Mouse (Mus musculus) erythroblast, adult 5-6 weeks (primary cell): Measurements from ENCODE around the gene Olfr965. TPM values are rescaled to one million over a fixed set of nuclear protein-coding genes. Genes with fewer than 3 reads are reported as not detected.
"Not testable (repeated sequence)": the region's sequence is repeated elsewhere in the genome, so short reads cannot be mapped to it uniquely, and the experiment has no call there.

Experiments used
- ATAC-seq: replicated peaks from 2 replicates; pipeline ENCODE4 v1.8.0; 2016; ENCODE audit warnings: moderate number of reproducible peaks, mild to moderate bottlenecking, moderate TSS enrichment, inconsistent platforms; ENCODE audit not compliant: poor library complexity, low FRiP score, severe bottlenecking
- total RNA-seq, 2 experiments: library from RNA; stranded (forward) in 1 of 2; stranded (reverse) in 1 of 2; fragments of 150-400 nt in 1 of 2; fragments of 200-764, 138-1000 nt in 1 of 2; gene quantifications; 2 replicates each; pipeline versions ENCODE4 v1.2.3 to v1.2.4; 2015 to 2017; ENCODE audit warnings: low replicate concordance in 2 of 2

Gene Olfr965
- not detected in 2 replicates for total RNA-seq (2015; ENCODE audit: low replicate concordance)
- total RNA-seq (2017; ENCODE audit: low replicate concordance): 1.2 TPM in 1 of 2 replicates, not detected in the other

DNA sequence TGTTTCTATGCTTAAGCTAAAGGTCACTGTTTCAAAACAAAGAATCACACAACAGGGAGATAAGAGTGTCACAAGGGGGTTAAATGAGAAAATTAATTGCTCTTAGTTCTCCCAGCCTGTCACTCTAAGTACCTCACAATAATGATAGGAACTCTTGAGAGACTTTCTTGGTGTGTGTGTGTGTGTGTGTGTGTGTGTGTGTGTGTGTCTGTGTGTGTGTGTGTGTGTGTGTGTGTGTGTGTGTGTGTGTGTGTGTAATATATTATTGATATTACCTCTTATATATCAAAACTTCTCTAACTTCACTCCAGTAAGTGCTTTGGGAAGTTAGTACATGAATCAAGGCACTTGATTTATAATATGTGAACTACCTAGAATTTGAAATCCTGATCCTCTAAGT lies at the start of gene Olfr965:
TSS of gene Olfr965 (plus strand) at position 301 of the 400 bp plus-strand sequence.
- no peak for ATAC-seq

DNA sequence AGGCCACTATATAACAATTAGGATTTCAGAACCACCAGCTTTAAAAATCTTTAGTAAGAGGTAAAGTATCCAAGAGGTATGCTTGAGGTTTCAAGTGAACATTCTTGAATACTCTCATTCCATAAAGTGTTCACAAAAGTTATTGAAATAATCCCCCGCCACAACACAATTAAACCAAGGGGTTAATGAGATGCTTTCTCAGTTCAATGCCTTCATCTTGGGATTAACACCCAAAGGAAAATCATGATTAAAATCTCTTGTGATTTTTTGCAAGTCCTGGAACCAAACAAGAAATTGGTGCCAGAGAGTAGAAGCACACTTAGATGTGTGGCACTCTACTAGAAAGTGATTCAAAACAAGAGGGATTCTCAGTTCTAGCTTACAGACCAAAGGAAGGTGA lies 44.2 kb upstream of the Olfr965 start, which contains the start of gene Olfr963:
TSS of gene Olfr963 (plus strand) at position 301 of the 400 bp plus-strand sequence.
- ATAC-seq: no peak

DNA sequence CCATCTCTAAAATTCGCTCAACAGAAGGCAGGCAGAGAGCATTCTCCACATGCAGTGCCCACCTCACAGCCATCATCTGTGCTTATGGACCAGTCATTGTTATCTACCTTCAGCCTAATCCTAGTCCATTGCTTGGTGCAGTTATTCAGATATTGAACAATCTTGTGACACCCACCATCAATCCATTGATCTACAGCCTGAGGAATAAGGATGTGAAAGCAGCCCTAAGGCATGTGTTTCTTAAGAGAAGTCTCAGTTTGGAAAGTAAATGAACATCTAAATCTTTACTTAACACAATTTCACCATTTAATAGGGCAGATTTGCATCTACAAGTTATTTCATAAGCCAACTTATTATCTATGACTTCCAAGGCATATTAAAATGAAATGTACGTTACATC lies 41.4 kb upstream of the Olfr965 start:
- ATAC-seq: no peak

DNA sequence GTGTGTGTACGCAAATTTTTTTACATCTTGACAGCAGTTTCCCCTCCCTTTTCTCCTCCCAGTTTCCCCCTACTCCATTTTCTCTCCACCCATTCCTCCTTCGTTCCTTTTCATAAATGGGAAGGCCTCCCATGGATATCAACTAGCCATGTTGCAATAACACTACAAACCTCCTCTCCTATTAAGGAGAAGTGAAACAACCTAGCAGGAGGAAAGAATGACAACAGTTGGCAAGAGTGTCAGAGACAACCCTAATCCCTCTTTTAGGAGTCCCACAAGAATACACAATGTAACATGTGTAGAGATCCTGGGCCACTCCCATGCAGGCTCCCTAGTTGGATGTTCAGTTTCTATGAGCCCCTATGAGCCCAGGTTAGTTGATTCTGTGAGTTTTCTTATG lies 36.3 kb upstream of the Olfr965 start:
- no peak for ATAC-seq

- ATAC-seq: no peak
Measured at GRCm38 (mm10) chr9:39678557-39678956, 32.6 kb upstream of the Olfr965 start.

DNA sequence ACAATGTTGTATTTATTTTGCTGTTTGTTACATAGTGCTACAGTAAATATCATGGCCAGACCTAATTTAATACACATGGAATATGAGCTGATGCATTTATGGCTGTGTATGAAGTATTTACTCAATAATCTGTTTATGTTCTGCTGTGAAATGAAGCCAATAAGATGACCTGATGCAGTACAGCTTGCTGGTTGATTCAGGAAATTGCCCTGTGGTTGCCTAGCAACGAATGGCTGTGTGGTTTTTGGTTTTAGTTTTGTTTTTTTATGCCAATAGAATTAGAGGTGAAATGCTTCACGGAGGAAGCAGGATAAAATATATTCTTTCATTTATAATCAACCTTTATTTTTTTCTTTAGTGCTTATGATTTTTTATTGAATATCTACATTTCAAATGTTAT lies 31.9 kb upstream of the Olfr965 start:
- ATAC-seq: no peak

DNA sequence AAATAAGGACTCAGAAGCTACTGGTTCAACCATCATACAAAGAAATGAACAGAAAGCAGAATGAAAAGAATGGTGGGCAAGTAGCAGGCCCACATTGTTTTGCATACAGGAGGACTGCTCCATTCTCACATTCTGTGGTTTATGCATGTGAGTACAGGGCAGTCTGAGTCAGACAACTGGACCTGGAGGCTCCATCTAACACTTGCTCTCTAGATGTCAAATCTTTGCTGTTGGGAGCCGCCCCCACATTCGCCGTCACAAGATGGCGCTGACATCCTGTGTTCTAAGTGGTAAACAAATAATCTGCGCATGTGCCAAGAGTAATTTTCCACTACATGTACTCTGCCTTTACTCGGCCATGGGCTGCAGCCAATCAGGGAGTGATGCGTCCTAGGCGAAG lies 10.0 kb upstream of the Olfr965 start:
- not testable (repeated sequence) for ATAC-seq

DNA sequence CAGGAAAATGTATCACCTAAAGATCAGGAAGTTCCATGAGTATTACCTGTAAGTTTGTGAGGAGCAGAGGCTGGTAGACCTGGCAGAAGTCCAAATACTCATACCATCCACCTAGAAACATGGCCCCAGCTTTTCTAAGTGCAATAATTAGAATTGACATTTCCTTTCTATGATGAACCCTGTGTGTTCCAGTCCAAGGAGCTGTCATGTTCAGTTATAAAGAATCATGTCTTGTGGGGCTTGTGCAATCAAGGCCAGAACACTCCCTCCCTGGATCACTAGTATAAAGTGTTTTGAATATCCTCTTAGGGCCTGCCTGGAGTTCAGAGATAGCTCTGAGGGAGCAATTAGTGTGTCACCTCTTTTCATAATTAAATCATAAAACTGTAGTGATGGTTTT lies 4.1 kb upstream of the Olfr965 start, which contains the start of gene Olfr149:
TSS of gene Olfr149 (minus strand) at position 101 of the 400 bp plus-strand sequence.
- ATAC-seq: no peak

DNA sequence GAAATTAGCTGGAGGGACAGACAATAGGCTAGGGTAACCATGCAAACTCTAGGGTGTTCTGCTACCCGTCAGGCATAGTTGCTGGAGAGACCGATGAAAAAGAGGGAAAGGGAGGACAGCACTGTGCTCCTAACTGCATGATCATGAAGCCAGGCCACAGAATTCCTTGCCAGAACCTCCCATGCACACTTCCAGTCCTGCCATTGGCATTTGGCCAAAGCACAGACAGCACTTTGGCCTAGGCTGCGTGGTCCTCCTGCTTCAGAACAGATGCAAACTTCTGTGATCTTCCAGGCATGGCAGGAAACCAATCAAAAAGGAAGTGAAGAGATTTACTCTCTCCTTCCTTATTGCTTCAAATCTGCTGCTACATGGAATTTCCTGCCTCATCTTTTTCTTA lies 2.2 kb upstream of the Olfr965 start:
- ATAC-seq: no peak

DNA sequence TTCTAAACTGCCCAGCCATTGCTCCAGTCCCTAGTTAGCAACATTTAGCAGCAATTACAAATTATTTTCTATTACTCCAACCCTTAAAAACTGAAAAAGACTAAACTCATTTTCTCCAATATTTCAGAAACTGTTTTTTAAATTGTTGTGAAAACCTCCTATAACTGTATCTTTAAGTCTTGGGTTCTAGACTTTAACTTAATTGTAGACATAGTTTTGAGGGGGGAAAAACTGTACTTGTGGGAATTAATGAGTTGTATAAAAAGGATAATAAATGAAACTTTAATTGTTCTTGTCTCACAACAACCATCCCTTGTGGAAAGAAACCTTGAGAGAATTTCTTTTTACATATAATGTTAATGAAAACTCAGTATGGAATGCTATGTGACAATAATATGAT lies 19.5 kb downstream of the Olfr965 start, which contains the start of gene Olfr150:
TSS of gene Olfr150 (plus strand) at position 301 of the 400 bp plus-strand sequence.
- ATAC-seq: no peak

- no peak for ATAC-seq
Measured at GRCm38 (mm10) chr9:39740741-39741140, 29.6 kb downstream of the Olfr965 start.

GRCm38 (mm10) chr9:39745949-39746348 lies 34.8 kb downstream of the Olfr965 start, which contains the start of gene Olfr967:
Gene Olfr967 (plus strand): TSS chr9:39746249.
- ATAC-seq: no peak

- no peak for ATAC-seq
Measured at GRCm38 (mm10) chr9:39746428-39746827, 35.3 kb downstream of the Olfr965 start.

Other genes with a start within 250 kb of the Olfr965 start
- gene Olfr955, start 239.4 kb upstream of the Olfr965 start, total RNA-seq (2015; ENCODE audit: low replicate concordance): not detected in 2 replicates
- not detected in 2 replicates for gene Olfr955, start 239.4 kb upstream of the Olfr965 start, total RNA-seq (2017; ENCODE audit: low replicate concordance)
- not detected in 2 replicates for gene Olfr44, start 217.4 kb upstream of the Olfr965 start, total RNA-seq (2015; ENCODE audit: low replicate concordance)
- gene Olfr44, start 217.4 kb upstream of the Olfr965 start, total RNA-seq (2017; ENCODE audit: low replicate concordance): not detected in 2 replicates
- gene Olfr957, start 195.5 kb upstream of the Olfr965 start, total RNA-seq (2015; ENCODE audit: low replicate concordance): not detected in 2 replicates
- gene Olfr957, start 195.5 kb upstream of the Olfr965 start, total RNA-seq (2017; ENCODE audit: low replicate concordance): not detected in 2 replicates
- gene Olfr958, start 157.3 kb upstream of the Olfr965 start, total RNA-seq (2015; ENCODE audit: low replicate concordance): not detected in 2 replicates
- gene Olfr958, start 157.3 kb upstream of the Olfr965 start, total RNA-seq (2017; ENCODE audit: low replicate concordance): not detected in 2 replicates
- not detected in 2 replicates for gene Olfr959, start 135.8 kb upstream of the Olfr965 start, total RNA-seq (2015; ENCODE audit: low replicate concordance)
- gene Olfr959, start 135.8 kb upstream of the Olfr965 start, total RNA-seq (2017; ENCODE audit: low replicate concordance): not detected in 2 replicates
- gene AW551984, start 107.0 kb upstream of the Olfr965 start, total RNA-seq (2015; ENCODE audit: low replicate concordance): not detected in 2 replicates
- not detected in 2 replicates for gene AW551984, start 107.0 kb upstream of the Olfr965 start, total RNA-seq (2017; ENCODE audit: low replicate concordance)
- gene Olfr148, start 100.7 kb upstream of the Olfr965 start, total RNA-seq (2015; ENCODE audit: low replicate concordance): not detected in 2 replicates
- not detected in 2 replicates for gene Olfr148, start 100.7 kb upstream of the Olfr965 start, total RNA-seq (2017; ENCODE audit: low replicate concordance)
- not detected in 2 replicates for gene Olfr960, start 90.0 kb upstream of the Olfr965 start, total RNA-seq (2015; ENCODE audit: low replicate concordance)
- gene Olfr960, start 90.0 kb upstream of the Olfr965 start, total RNA-seq (2017; ENCODE audit: low replicate concordance): not detected in 2 replicates
- gene Olfr961, start 66.3 kb upstream of the Olfr965 start, total RNA-seq (2015; ENCODE audit: low replicate concordance): not detected in 2 replicates
- not detected in 2 replicates for gene Olfr961, start 66.3 kb upstream of the Olfr965 start, total RNA-seq (2017; ENCODE audit: low replicate concordance)
- gene Olfr963, start 44.1 kb upstream of the Olfr965 start, total RNA-seq (2015; ENCODE audit: low replicate concordance): not detected in 2 replicates
- gene Olfr963, start 44.1 kb upstream of the Olfr965 start, total RNA-seq (2017; ENCODE audit: low replicate concordance): not detected in 2 replicates
- not detected in 2 replicates for gene Olfr149, start 4.2 kb upstream of the Olfr965 start, total RNA-seq (2015; ENCODE audit: low replicate concordance)
- not detected in 2 replicates for gene Olfr149, start 4.2 kb upstream of the Olfr965 start, total RNA-seq (2017; ENCODE audit: low replicate concordance)
- not detected in 2 replicates for gene Olfr150, start 19.6 kb downstream of the Olfr965 start, total RNA-seq (2015; ENCODE audit: low replicate concordance)
- gene Olfr150, start 19.6 kb downstream of the Olfr965 start, total RNA-seq (2017; ENCODE audit: low replicate concordance): not detected in 2 replicates
- not detected in 2 replicates for gene Olfr967, start 34.9 kb downstream of the Olfr965 start, total RNA-seq (2015; ENCODE audit: low replicate concordance)
- not detected in 2 replicates for gene Olfr967, start 34.9 kb downstream of the Olfr965 start, total RNA-seq (2017; ENCODE audit: low replicate concordance)
- not detected in 2 replicates for gene Olfr968, start 71.9 kb downstream of the Olfr965 start, total RNA-seq (2015; ENCODE audit: low replicate concordance)
- gene Olfr968, start 71.9 kb downstream of the Olfr965 start, total RNA-seq (2017; ENCODE audit: low replicate concordance): not detected in 2 replicates
- gene Olfr969, start 79.6 kb downstream of the Olfr965 start, total RNA-seq (2015; ENCODE audit: low replicate concordance): not detected in 2 replicates
- not detected in 2 replicates for gene Olfr969, start 79.6 kb downstream of the Olfr965 start, total RNA-seq (2017; ENCODE audit: low replicate concordance)
- not detected in 2 replicates for gene Olfr970, start 97.5 kb downstream of the Olfr965 start, total RNA-seq (2015; ENCODE audit: low replicate concordance)
- not detected in 2 replicates for gene Olfr970, start 97.5 kb downstream of the Olfr965 start, total RNA-seq (2017; ENCODE audit: low replicate concordance)
- not detected in 2 replicates for gene Olfr971, start 125.5 kb downstream of the Olfr965 start, total RNA-seq (2015; ENCODE audit: low replicate concordance)
- gene Olfr971, start 125.5 kb downstream of the Olfr965 start, total RNA-seq (2017; ENCODE audit: low replicate concordance): 1.1 TPM in 1 of 2 replicates, not detected in the other
- not detected in 2 replicates for gene Olfr972, start 155.1 kb downstream of the Olfr965 start, total RNA-seq (2015; ENCODE audit: low replicate concordance)
- gene Olfr972, start 155.1 kb downstream of the Olfr965 start, total RNA-seq (2017; ENCODE audit: low replicate concordance): not detected in 2 replicates
- not detected in 2 replicates for gene Olfr229, start 196.0 kb downstream of the Olfr965 start, total RNA-seq (2015; ENCODE audit: low replicate concordance)
- gene Olfr229, start 196.0 kb downstream of the Olfr965 start, total RNA-seq (2017; ENCODE audit: low replicate concordance): not detected in 2 replicates
- not detected in 2 replicates for gene Olfr974, start 226.1 kb downstream of the Olfr965 start, total RNA-seq (2015; ENCODE audit: low replicate concordance)
- not detected in 2 replicates for gene Olfr974, start 226.1 kb downstream of the Olfr965 start, total RNA-seq (2017; ENCODE audit: low replicate concordance)
- not detected in 2 replicates for gene Olfr975, start 240.7 kb downstream of the Olfr965 start, total RNA-seq (2015; ENCODE audit: low replicate concordance)
- 0.09 TPM in 1 of 2 replicates, not detected in the other for gene Olfr975, start 240.7 kb downstream of the Olfr965 start, total RNA-seq (2017; ENCODE audit: low replicate concordance)
- not detected in 2 replicates for gene Olfr976, start 249.8 kb downstream of the Olfr965 start, total RNA-seq (2015; ENCODE audit: low replicate concordance)
- not detected in 2 replicates for gene Olfr976, start 249.8 kb downstream of the Olfr965 start, total RNA-seq (2017; ENCODE audit: low replicate concordance)